Mouse (Mus musculus) neural tube, embryonic 15.5 days (tissue): ENCODE measurements around the gene Jade3. TPM values are rescaled to one million over a fixed set of nuclear protein-coding genes. Genes with fewer than 3 reads are reported as not detected.
A peak's percentile ranks its signal among the peaks of the same experiment; 100 is the strongest.

Source experiments
- ATAC-seq: fragments of 200-750 bp; cut with Nextera tagmentation; 2 replicates; pipeline ENCODE4 v1.8.0; 2017; ENCODE audit warnings: mild to moderate bottlenecking, moderate TSS enrichment, moderate library complexity; ENCODE audit not compliant: low FRiP score
- H3K27ac ChIP-seq: fragments of 300-500 bp; sonication (generic); replicated peaks from 2 replicates; pipeline ENCODE4 v1.5.1; 2015; ENCODE audit warnings: mild to moderate bottlenecking, inconsistent platforms
- H3K27me3 ChIP-seq: fragments of 300-500 bp; sonication (generic); replicated peaks from 2 replicates; pipeline ENCODE4 v1.6.1; 2015; ENCODE audit warnings: inconsistent platforms
- H3K36me3 ChIP-seq: fragments of 300-500 bp; sonication (generic); 2 replicates; pipeline ENCODE4 v1.6.1; 2015; ENCODE audit warnings: inconsistent platforms
- H3K4me1 ChIP-seq: fragments of 300-500 bp; sonication (generic); 2 replicates; pipeline ENCODE4 v1.6.1; 2015; ENCODE audit warnings: inconsistent platforms
- H3K4me2 ChIP-seq: fragments of 300-500 bp; sonication (generic); 2 replicates; pipeline ENCODE4 v1.6.1; 2015; ENCODE audit warnings: inconsistent platforms, mild to moderate bottlenecking, moderate library complexity
- H3K4me3 ChIP-seq: fragments of 300-500 bp; sonication (generic); replicated peaks from 2 replicates; pipeline ENCODE4 v1.5.1; 2015; ENCODE audit warnings: mild to moderate bottlenecking, inconsistent platforms
- H3K9ac ChIP-seq: fragments of 300-500 bp; sonication (generic); replicated peaks from 2 replicates; pipeline ENCODE4 v1.6.1; 2015; ENCODE audit warnings: mild to moderate bottlenecking, inconsistent platforms
- H3K9me3 ChIP-seq: fragments of 300-500 bp; sonication (generic); replicated peaks from 2 replicates; pipeline ENCODE4 v1.6.1; 2016; ENCODE audit warnings: inconsistent platforms
- WGBS: fragments of 180-500 bp; shearing (Covaris S2); methylation state at CpG from one replicate; pipeline ENCODE4 v1.1.7; 2015; ENCODE audit warnings: mixed read lengths; 5-methylcytosine and 5-hydroxymethylcytosine counted together
- polyA plus RNA-seq: library from polyadenylated mRNA; unstranded; fragments of >200 nt; fragmentation: Nextera tagmentation; extraction: Ambion mirVana; gene quantifications from 2 replicates; pipeline ENCODE4 v1.2.1, GENCODE M21; 2015

Gene Jade3
- polyA plus RNA-seq, 1 experiment from 2014 or later, result 4.0 TPM

DNA sequence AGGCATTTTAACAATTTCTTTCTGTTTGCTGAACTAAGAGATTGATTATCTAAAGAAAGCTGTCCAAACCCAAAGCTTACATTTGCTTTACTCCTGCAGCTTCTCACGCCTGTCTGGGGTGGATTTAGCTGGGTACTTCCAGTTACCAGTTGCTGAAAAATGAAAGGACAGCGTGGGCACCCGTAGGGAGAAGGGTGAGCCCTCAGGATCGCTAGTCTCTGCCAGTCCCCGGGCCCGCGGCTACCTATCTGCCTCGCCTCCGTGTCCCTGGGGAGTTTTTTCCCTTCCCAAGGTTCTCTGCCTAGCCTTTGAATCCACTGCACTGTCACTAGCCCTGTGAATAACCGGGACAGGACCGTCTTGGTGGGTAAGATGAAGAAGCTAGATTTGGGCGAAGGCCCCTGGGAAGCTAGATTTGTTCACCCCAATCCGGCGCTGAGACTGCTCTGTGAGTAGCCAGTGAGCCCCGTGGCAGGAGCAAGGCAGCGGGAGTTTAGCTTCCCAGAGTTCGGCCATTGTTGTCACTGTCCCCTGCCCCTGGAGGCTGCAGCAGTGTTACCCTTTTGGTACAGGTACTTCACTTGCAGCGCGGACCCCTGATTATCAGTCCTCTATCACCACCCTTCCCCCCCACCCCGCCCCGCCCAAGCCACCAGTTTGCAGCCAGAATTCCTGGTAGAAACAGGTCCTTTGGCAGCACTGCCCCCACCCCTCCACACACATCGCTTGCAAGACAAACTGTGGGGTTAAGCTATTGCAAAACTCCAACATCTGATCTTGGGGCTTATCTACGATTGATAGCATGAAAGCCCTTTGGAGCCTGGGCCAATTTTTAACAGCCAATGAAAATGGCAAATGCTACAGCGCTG is 122.8 kb downstream of the Jade3 start:
- Histone ChIP-seq H3K27ac (no peak overlapping the region), H3K4me3 (peak overlapping the region; percentile 37), H3K36me3 (no peaks in the 10 kb centered on the region), H3K27me3 (no peaks in the 10 kb centered on the region), H3K9me3 (no peaks in the 10 kb centered on the region), H3K4me2 (peak overlapping the region; percentile 66), H3K4me1 (no peaks in the 10 kb centered on the region), H3K9ac (peak overlapping the region; percentile 44)
- peak; percentile 75 for ATAC-seq
- 26% methylated on average over 24 of the region's 24 CpGs for WGBS

DNA sequence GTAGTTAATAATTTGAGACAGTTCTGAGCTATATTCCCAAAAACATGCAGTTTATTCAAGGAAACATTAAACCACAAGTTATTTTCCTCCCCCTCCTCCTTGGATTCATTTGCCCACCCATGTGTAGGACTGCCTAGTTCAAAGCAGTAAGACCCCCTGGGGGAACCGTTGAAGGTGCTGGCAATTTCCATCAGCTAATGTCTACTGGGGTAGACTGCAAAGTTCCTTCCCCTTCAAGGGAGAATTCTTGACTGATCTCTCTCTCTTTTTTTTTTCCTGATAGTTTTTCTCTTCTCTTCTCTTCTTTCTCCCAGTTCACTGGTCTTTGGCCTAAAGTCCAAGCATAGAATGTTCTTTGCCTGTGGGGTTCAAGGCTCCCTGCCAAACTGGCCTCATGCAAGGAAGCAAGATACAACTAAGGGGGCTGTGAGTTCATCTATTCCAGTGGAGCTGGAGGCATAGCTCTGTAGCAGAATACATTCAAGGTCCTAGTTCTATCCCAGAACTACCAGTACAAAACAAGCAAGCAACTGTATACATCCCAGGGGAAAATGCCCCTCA is 123.5 kb downstream of the Jade3 start:
- WGBS, result 38% methylated on average over 1 of the region's 1 CpGs
- Histone ChIP-seq H3K27me3 (no peaks in the 10 kb centered on the region), H3K27ac (no peak overlapping the region), H3K9ac (no peak overlapping the region), H3K4me1 (no peaks in the 10 kb centered on the region), H3K4me3 (no peak overlapping the region), H3K4me2 (peak overlapping the region; percentile 66), H3K9me3 (no peaks in the 10 kb centered on the region), H3K36me3 (no peaks in the 10 kb centered on the region)
- ATAC-seq, result no peak

DNA sequence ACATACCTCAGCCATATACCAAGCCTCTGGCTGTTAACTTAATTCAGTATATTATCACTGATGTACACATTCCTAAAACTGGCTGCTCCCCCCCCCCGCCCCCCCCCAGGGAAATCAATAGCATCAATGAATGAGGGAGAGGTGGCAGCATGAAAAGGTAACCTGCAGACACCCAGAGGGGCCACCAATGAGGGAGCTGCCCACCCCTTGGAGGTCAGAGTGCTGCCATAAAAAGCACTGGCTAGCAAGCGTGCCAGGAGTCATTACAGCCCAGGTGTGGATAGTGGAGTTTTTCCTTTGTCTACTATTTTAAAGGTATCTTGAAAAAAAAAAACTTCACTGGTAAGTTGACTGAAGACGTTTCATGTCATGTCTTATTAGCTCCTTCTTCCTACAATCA is 124.0 kb downstream of the Jade3 start, which contains the start of gene Rgn:
Gene Rgn (plus strand): TSS at position 256 of the 400 bp plus-strand sequence.
- Histone ChIP-seq H3K4me3 (peak within 1 kb of the TSS; percentile 37), H3K9me3 (no peaks in the 10 kb centered on the region), H3K27me3 (no peaks in the 10 kb centered on the region), H3K4me1 (no peaks in the 10 kb centered on the region), H3K27ac (no peak within 1 kb of the TSS), H3K4me2 (peak within 1 kb of the TSS; percentile 66), H3K9ac (no peak within 1 kb of the TSS), H3K36me3 (no peaks in the 10 kb centered on the region)
- WGBS, result 63% methylated on average over 3 of the region's 3 CpGs
- ATAC-seq, result no peak

DNA sequence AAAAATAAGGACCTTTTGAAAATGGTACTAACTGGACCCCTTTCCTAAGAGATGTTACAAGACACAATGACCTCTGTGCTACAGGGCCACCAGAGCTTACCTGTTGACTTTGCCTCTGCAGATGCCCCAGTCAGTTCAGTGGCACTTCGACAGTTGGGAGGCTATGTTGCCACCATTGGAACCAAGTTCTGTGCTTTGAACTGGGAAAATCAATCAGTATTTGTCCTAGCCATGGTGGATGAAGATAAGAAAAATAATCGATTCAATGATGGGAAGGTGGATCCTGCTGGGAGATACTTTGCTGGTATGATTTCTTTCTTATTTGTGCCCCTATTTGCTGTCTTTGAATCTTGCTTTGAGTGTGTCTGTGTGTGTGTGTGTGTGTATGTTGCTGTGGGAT is 126.7 kb downstream of the Jade3 start:
- Histone ChIP-seq H3K9me3 (no peaks in the 10 kb centered on the region), H3K27ac (no peak overlapping the region), H3K4me3 (no peak overlapping the region), H3K4me2 (no peak overlapping the region), H3K27me3 (no peaks in the 10 kb centered on the region), H3K4me1 (no peaks in the 10 kb centered on the region), H3K36me3 (no peaks in the 10 kb centered on the region), H3K9ac (no peak overlapping the region)
- WGBS, result 89% methylated on average over 2 of the region's 2 CpGs
- ATAC-seq, result no peak

DNA sequence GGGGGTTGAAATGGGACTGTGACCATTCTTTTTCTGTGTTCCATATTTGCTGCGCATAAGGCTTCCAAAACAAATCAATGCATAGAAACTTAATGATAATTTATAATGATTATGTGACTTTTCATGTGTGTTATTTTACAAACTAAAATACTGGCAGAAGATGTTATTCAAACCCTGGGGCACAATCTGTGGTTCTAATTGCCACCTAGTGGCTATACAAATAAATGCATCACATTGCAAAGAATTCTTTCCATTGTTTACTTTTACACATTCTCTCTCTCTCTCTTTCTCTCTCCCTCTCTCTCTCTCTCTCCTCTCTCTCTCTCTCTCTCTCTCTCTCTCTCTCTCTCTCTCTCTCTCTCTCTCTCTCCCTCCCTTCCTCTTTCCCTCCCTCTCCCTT is 136.4 kb downstream of the Jade3 start:
- Histone ChIP-seq H3K4me1 (no peaks in the 10 kb centered on the region), H3K4me2 (no peak overlapping the region), H3K9ac (no peak overlapping the region), H3K36me3 (no peaks in the 10 kb centered on the region), H3K27ac (no peak overlapping the region), H3K27me3 (no peaks in the 10 kb centered on the region), H3K4me3 (no peak overlapping the region), H3K9me3 (no peaks in the 10 kb centered on the region)
- no peak for ATAC-seq
- 36% methylated on average over 1 of the region's 1 CpGs for WGBS

DNA sequence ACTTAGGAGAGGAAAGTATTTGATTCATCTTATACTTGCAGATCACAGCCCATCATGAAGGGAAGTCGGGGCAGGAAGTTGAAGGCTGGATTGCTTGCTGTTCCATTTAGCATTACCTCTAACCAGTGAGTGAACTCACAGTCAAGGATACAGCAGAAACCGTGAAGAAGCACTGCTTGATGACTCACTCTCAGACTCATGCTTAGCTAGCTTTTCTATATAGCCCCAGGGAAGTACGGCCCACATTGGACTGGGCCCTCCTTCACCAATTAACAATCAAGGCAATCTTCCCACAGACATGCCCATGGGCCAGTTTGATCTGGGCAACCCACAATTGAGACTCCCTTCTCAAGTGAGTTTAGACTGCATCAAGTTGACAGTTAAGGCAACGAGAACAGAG is 138.5 kb downstream of the Jade3 start:
- Histone ChIP-seq H3K9ac (no peak overlapping the region), H3K9me3 (no peaks in the 10 kb centered on the region), H3K36me3 (no peaks in the 10 kb centered on the region), H3K4me3 (no peak overlapping the region), H3K4me1 (no peaks in the 10 kb centered on the region), H3K4me2 (no peak overlapping the region), H3K27me3 (no peaks in the 10 kb centered on the region), H3K27ac (no peak overlapping the region)
- 74% methylated on average over 4 of the region's 4 CpGs for WGBS
- ATAC-seq, result no peak

Other genes starting within 250 kb of the Jade3 start
- gene Slc9a7, start 133.9 kb upstream of the Jade3 start, polyA plus RNA-seq, result 12.1 and 14.5 TPM in 2 replicates
- 13.6 and 14.7 TPM in 2 replicates for gene Rp2, start 61.2 kb upstream of the Jade3 start, polyA plus RNA-seq
- 0.58 and 0.83 TPM in 2 replicates for gene Rgn, start 124.1 kb downstream of the Jade3 start, polyA plus RNA-seq
- gene Rbm10, start 191.8 kb downstream of the Jade3 start, polyA plus RNA-seq, result 47.2 and 52.2 TPM in 2 replicates
- gene Ndufb11, start 191.9 kb downstream of the Jade3 start, polyA plus RNA-seq, result 244 and 252 TPM in 2 replicates
- gene Uba1, start 232.6 kb downstream of the Jade3 start, polyA plus RNA-seq, result 314 and 341 TPM in 2 replicates